Mouse (Mus musculus): ENCODE measurements around the gene Filip1.

DNA sequence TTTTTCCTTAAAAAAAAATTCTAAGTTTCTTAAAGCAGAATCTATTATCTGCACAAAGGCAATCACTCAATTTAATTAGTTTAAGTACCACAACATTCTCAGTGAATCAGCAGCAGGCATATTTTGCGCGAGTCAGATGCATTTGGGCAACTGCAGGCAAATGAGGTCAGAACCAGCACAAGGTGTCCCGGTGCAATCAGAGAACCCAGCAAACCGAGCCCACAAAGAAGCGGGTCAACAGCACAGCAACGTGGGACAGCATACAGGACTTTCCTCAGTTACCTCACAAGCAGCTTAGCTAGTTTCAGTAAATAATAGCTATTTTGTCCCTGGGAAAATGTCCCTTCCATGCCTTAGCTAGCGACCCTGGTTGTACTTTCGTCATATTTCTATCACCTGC, 35.9 kb downstream of the Filip1 start:
- no peak for TF ChIP-seq CTCF (conservative IDR thresholded peaks at IDR 0.05; ENCODE audit: low read length)
- TF ChIP-seq NANOG (IDR thresholded peaks at IDR 0.05; ENCODE audit: borderline replicate concordance, low read length) = no peak
